In genomic region chr1:152804907-152805306, GRCm38 (mm10) we compare ENCODE assay signal across 19 mouse cellular contexts. TPM values are rescaled to one million over a fixed set of nuclear protein-coding genes. Genes with fewer than 3 reads are reported as not detected.
"Had no signal": no experiment of that assay in that cellular context is flagged by ENCODE, and none has a peak within 500 bp of the region (broad histone marks: within the 10 kb centered on the region; RNA-seq: fewer than 3 reads in every experiment).

No protein-coding gene starts in this region.

- H3K9me3 ChIP-seq: limb, embryonic 13.5 days; midbrain, embryonic 15.5 days; neural tube, embryonic 13.5 days had no signal

- H3K36me3 ChIP-seq: limb, embryonic 13.5 days; midbrain, embryonic 15.5 days; neural tube, embryonic 13.5 days had no signal

- H3K4me2 ChIP-seq: limb, embryonic 13.5 days; midbrain, embryonic 15.5 days; neural tube, embryonic 13.5 days had no signal

- H3K9ac ChIP-seq: limb, embryonic 13.5 days; midbrain, embryonic 15.5 days; neural tube, embryonic 13.5 days had no signal

- H3K4me3 ChIP-seq: limb, embryonic 13.5 days; midbrain, embryonic 15.5 days; neural tube, embryonic 13.5 days had no signal

- H3K27me3 ChIP-seq: limb, embryonic 13.5 days; midbrain, embryonic 15.5 days; neural tube, embryonic 13.5 days had no signal

- DNase-seq: kidney, adult 11 months; kidney, adult 9 months; kidney, postnatal 36 days; layer of hippocampus, adult 9-11 months; left cerebral cortex, postnatal 4 days; lung, adult 2 months; lung, postnatal 36 days; retina, postnatal 1 day; spleen, adult 18-20 months; thymus, adult 18-20 months; thymus, postnatal 14 days had no signal

- H3K27ac ChIP-seq: kidney, postnatal 0 days; limb, embryonic 13.5 days; midbrain, embryonic 15.5 days; neural tube, embryonic 13.5 days had no signal

- ATAC-seq: lung, postnatal 0 days; midbrain, embryonic 15.5 days had no signal

RNA-seq across cellular contexts. Expression of gene Apobec4, which starts 54.6 kb away (rescaled TPM):
- total RNA-seq: layer of hippocampus, adult 18-20 months; left cerebral cortex, postnatal 4 days; liver, adult 2 months had no signal
- polyA plus RNA-seq: kidney, postnatal 0 days; limb, embryonic 13.5 days; liver, adult 2 months; midbrain, embryonic 15.5 days; neural tube, embryonic 13.5 days; stomach, embryonic 14.5 days had no signal
